Mouse (Mus musculus): ENCODE measurements around the gene Fam131b.

Gene Fam131b

DNA sequence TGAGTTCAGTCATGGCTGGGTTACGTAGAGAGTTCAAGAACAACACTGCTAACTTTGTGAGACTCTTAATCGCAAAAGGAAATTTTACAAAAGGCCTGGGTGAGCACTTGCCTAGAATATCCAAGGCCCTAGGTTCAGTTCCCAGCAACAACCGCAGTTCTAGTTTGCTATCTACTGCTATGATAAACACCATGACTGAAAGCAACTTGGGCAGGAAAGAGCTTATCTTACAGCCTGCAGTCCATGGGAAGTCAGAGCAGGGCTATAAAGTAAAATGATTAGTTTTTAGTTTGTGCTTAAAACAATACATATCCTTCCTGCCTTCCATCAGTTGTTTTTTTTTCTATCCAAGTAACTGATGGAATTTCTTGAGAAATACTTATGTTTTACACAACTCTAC lies 2.1 kb upstream of the Fam131b start:
- DNase-seq = no peak

DNA sequence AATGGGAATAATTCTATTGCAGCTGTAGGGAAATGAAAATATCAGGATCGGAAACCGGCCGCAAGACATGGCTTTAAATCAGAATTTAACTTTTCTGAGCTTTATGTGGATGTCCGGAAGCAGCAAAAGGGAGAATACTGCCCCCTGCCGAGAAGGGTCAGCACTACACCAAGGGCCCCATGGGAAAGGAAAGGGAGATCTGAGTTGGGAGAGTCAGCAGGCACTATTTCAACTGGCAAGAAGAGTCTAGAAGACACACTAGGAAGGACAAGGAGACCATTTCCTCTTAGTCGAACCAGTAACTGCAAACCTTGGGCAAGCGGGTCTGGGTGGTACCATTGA lies 796 bp upstream of the Fam131b start:
- DNase-seq = peak; percentile 76

- no peak for DNase-seq
Measured at GRCm38 (mm10) chr6:42324067-42324481, 369 bp downstream of the Fam131b start.

DNA sequence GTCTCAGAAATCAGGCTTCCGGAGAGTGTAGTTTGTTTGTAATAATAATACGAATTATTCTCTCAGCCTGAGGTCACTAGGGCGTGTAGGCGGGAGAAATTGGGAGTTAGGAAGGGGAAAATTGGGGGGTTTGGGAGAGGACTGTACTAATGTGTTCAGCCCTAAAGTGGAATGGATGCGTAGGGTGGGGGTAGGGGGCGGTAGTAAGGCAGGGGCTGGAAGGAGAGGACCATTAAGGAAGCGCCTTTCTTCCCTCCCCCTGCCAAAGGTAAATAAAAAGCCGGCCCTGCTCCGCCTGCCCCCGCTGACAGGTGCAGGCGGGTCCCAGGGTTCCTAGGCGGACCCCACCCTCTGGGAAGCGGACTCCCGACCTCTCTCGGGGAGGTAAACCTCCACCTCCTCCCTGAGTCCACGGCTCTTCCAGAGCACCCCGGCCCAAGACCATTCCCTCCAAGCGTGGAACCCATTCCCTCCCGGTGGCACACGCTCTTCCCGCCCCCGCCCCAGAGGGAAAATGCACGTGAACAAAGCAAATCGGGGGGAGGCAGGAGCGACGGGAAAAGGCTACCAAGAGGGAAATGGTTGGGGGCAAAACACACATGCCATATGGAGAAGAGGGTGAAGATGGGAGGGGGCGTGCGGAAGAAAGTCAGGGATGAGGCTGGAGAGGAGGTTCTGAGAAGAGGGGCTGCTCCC lies 924 bp downstream of the Fam131b start:
- DNase-seq = no peak

- DNase-seq = no peak
Measured at GRCm38 (mm10) chr6:42318293-42318692, 6.2 kb downstream of the Fam131b start.

DNA sequence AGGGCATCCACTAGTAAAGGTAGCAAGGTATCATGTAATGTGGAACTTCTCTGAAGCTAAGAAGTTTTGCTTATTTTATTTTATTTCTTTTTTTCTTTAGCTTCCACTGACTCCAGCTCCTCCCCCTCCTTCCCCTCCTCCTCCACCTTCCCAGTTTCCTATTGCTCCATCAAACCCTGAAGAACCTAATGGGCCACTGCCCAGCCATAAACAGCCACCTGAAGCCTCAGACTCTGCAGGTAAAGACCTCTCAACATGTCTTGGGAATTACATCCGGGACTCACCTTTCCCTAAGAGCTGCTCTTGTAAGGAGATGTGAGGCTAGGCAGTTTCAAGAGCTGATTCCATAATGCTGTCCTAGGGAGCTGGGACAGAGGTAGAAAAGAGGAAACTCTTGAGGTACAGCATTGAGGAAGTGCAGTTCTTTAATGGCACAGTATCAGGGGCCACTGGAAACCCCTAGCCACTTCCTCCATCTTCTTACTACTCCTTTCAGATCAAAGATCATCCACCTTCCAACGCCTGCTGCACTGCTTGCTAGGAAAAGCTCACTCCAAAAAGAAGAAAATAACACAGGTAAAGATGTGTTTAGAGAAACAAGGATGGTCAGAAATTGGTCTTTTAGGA lies 13.9 kb downstream of the Fam131b start:
- DNase-seq = no peak

- peak; percentile 8 for DNase-seq
Measured at GRCm38 (mm10) chr6:42309816-42310378, 14.5 kb downstream of the Fam131b start.

- DNase-seq = no peak
Measured at GRCm38 (mm10) chr6:42299362-42299761, 25.1 kb downstream of the Fam131b start.

DNA sequence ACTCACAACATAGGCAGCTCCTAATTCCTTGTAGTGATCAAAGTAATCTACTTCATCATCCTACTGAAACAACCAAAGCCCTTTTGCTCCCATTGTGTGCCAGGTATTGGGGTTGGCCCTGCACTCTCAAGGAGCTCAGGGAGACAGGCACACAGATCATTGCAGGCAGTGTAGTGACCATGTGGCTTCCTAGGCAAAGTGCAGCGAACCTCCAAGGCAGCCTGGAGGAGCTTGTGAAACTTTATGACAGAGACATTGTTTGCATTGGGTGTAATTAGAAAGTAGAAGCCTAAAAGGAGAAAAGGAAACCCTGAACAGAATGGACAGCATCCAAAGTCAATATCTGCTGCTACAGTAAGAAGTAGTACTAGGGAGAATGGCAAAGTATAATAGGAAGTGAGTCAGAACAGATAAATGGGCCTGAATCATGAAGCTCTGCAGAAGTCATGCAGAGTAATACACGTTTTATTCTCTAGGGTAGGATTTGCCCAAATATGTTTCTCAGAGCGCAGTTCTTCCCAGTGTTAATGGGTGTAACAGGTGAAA lies 28.8 kb downstream of the Fam131b start:
- DNase-seq = no peak

DNA sequence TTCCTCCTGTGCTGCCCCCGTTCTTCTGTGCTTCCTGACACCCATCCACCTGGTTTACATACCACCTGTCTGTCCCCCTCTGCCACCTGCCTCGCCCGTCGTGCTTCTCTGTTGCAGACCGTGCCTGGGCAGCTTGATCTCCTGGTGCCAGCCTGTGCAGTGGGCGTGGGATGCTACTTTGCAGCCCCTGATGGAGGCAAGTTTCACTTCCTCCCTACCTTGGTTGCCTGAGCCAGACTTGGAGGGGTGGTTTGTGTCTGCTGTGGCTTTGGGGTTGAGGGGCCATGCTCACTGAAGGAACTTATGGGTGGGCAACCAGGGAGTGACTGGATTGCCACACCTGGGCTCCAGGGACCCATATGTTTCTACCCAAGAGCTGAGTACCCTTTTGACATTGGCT lies 31.1 kb downstream of the Fam131b start:
- DNase-seq = no peak

DNA sequence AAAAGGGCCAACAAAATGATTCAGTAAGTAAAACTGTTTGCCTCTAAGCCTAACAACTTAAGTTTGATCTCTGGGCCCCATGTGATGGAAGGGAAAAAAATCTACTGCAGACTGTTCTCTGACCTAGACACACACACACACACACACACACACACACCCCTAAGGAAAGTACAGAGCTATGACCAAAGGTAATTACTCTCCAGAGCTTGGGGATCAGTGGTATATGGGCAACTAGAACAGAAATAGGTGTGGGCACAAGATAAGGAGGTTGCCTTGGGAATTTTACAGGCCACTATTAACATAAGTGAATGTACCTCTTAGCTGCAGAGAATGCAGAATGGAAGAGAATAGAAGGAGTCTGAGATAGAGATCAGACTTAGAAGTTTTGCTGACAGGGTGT lies 36.9 kb downstream of the Fam131b start:
- no peak for DNase-seq

- DNase-seq = no peak
Measured at GRCm38 (mm10) chr6:42286448-42286847, 38.0 kb downstream of the Fam131b start, which contains the start of gene Clcn1. Gene Clcn1 (plus strand): TSS chr6:42286685.

DNA sequence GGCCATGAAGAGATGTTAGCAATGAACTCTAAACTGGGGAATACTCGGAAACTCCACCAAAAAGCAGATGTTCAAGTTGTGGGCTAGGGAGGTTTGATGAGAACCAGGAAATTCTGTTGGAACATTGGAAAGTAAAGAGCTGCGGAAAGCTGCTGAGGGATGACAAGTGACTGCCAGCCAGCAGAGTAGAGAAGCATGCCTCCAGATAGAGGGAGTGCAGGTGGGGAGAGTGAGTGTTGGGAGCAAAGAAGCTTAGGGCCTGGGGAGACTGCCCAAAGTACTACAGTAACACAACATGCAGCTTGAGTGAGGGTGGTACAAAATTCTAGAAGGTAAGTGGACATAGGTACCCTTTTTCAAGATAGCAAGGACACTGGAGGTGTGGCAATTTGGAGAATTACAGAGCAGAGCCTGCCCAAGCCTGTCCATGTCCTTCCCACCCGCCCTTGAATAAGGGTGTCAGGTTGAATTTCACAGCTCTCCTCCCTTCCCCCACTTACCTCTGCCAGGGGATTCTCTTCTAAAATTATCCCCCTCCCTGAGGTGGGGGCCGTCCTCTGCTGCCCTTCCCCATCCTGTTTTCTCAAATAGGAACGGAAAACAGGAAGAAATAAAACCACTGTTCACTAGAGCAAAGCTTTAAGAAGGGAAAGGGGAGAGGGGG lies 41.4 kb downstream of the Fam131b start:
- no peak for DNase-seq

DNA sequence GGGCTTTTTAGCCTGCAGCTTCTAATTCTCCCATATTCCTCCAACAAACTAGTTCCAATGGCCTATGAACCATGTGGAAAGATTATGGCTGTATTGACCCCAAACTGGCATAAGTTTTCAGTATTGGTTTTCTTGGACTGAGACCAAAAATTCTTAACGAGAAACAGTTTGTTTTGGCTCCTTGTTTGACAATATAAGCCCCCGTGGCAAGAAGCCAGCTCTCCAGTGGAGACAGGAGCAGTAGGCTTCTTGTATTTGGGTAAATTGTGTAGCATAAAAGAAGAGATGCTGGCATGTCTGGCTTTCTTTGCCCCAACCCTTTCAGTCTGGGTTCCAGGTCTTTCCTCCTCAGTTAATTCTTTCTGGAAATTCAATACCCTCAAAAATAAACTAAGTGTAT lies 48.3 kb downstream of the Fam131b start:
- no peak for DNase-seq

DNA sequence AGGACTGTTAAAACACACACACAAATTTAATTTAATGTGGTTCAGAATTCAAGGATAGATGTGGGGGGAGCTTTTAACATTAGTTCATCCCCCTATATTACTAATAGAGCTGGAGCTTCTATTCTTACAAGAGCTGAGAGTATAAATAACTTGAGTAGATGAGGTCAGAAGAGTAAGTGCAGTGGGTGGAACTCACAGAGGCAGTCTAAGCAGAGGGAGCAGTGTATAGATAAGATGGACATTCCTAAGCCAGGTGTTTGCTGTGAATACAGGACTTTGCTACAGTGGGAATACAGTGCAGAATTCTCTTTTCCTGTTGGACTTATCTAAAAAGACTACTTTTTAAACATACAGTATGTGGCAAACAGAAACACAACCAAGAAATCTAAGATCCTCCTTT lies 53.6 kb downstream of the Fam131b start:
- DNase-seq = no peak

DNA sequence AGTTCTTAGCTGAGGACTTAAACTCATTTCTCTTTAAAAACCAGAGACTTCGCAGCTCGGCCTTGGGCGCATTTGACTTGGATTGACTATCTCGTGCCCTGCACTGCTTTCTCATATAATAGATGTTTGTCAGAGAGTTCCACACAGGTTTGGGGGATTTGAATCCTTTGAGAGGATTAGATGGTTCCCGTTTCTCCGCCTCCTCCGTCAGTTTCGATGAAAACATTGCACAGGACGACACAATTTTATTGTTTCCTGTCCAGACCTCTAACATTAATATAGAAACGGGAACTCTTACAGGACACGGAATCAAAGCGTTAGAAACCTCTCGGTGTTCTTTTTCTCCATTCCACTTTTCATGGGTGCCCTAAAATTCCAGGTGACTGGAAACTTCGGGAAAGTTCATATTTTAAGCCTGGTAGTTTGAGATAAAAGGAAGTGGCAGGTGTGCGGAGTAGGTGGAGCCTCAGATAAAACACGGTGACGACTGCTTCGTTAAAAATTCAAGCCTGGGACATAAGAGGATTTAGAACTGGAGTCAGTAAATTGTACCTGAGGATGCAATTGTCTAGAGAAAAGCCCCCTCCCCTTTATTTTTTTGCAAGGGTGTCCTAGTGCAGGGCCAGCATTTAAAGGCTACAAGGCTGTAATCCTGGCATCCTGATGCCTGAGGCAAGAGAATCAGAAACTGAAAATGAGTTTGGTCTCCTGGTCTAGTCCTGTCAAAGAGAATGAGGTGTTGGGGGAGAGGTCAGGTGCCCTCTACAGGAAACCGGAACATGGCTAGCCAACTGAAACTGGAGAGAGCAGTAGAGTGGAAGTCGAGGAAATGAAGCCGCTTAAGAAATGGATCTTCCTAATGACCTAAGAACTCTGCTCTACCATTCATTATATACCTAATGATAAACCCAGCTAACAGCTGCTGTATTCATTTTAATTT lies 58.8 kb downstream of the Fam131b start:
- peak; percentile 30 for DNase-seq

All from kidney, adult 9 months (tissue).